Mouse (Mus musculus): ENCODE results near the gene Fsip1.

DNA sequence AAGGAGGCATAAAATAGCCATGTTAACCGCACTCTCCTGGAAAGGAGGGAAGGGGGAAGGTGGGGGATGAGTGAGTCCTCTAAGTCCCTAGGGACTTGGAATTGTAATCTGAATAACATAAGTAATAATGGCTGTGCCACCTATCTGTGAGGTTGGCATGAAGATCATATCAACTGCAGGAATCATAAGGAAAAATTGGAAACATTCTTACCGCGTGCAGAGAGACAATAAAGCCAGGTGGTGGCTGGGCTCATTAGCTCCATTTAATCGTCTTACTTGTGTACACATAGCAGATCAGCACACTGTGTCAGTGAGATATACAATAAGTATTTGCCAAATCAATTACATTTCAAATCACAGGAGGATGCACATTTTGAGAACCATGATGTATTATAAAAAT, 52.1 kb downstream of the Fsip1 start:
- TF ChIP-seq CTCF (IDR thresholded peaks at IDR 0.05; ENCODE audit: low read depth) (no peak), EP300 (IDR thresholded peaks at IDR 0.05; ENCODE audit: low read depth) (no peak)

Data from heart, postnatal 0 days (tissue).